Mouse (Mus musculus) limb, embryonic 11.5 days (tissue): Measurements from ENCODE around the gene Sidt1. TPM values are rescaled to one million over a fixed set of nuclear protein-coding genes. Genes with fewer than 3 reads are reported as not detected.

Source experiments
- ATAC-seq: fragments of 200-750 bp; cut with Nextera tagmentation; 2 replicates; pipeline ENCODE4 v1.8.0; 2017; ENCODE audit warnings: low read depth; ENCODE audit not compliant: insufficient number of reproducible peaks, low FRiP score, low TSS enrichment
- DNase-seq: peaks from one replicate; pipeline ENCODE4 v3.0.0-alpha.2; 2015; ENCODE audit warnings: low spot score
- H3K27ac ChIP-seq: fragments of 300-500 bp; sonication (generic); replicated peaks from 2 replicates; pipeline ENCODE4 v1.5.1; 2014; ENCODE audit warnings: low read depth, mild to moderate bottlenecking, low read length
- H3K27me3 ChIP-seq: fragments of 300-500 bp; sonication (generic); 2 replicates; pipeline ENCODE4 v1.6.1; 2014; ENCODE audit warnings: mild to moderate bottlenecking, low read length, mixed read lengths; ENCODE audit not compliant: control insufficient read depth, insufficient read depth
- H3K36me3 ChIP-seq: fragments of 300-500 bp; sonication (generic); 2 replicates; pipeline ENCODE4 v1.6.1; 2014; ENCODE audit warnings: mild to moderate bottlenecking, low read length, moderate library complexity, mixed read lengths; ENCODE audit not compliant: control insufficient read depth, insufficient read depth
- H3K4me1 ChIP-seq: fragments of 300-500 bp; sonication (generic); 2 replicates; pipeline ENCODE4 v1.6.1; 2014; ENCODE audit warnings: low read length, mixed read lengths; ENCODE audit not compliant: control insufficient read depth, insufficient read depth
- H3K4me2 ChIP-seq: fragments of 300-500 bp; sonication (generic); 2 replicates; pipeline ENCODE4 v1.6.1; 2014; ENCODE audit warnings: low read depth, mild to moderate bottlenecking, moderate library complexity; ENCODE audit not compliant: severe bottlenecking
- H3K4me3 ChIP-seq: fragments of 300-500 bp; sonication (generic); 2 replicates; pipeline ENCODE4 v1.5.1; 2014; ENCODE audit warnings: low read depth, low read length
- H3K9ac ChIP-seq: fragments of 300-500 bp; sonication (generic); 2 replicates; pipeline ENCODE4 v1.6.1; 2014; ENCODE audit warnings: mild to moderate bottlenecking, low read length
- H3K9me3 ChIP-seq: fragments of 300-500 bp; sonication (generic); 2 replicates; pipeline ENCODE4 v1.6.1; 2016; ENCODE audit warnings: low read length; ENCODE audit not compliant: control insufficient read depth
- WGBS: fragments of 180-500 bp; shearing (Covaris S2); extraction: QIAGEN DNeasy Blood & Tissue Kit; methylation state at CpG from one replicate; pipeline ENCODE4 v1.1.7; 2014; 5-methylcytosine and 5-hydroxymethylcytosine counted together
- polyA plus RNA-seq: library from polyadenylated mRNA; unstranded; fragments of >200 nt; fragmentation: Nextera tagmentation; extraction: Ambion mirVana; gene quantifications from 2 replicates; pipeline ENCODE4 v1.2.1, GENCODE M21; 2014

The Sidt1 gene
- polyA plus RNA-seq, 1 experiment from 2014 or later, result 0.11 TPM

DNA sequence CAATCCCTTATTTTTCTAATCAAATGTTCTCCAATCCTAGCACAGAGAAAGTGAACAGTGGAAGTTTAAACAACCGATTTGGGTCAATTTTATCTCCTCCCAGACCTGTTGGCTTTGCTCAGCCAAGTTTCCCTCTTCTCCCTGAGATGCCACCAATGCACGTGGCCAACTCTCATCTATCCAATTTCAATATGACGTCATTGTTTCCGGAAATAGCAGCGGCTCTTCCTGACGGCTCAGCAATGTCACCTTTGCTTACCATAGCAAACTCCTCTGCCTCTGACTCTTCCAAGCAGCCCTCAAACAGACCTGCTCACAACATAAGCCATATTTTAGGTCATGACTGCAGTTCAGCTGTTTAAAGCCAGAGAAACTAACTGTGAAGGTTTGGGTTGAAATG is 111.5 kb downstream of the Sidt1 start:
- Histone ChIP-seq H3K4me2 (no peak overlapping the region), H3K27me3 (no peaks in the 10 kb centered on the region), H3K9ac (no peak overlapping the region), H3K4me1 (no peaks in the 10 kb centered on the region), H3K9me3 (no peaks in the 10 kb centered on the region), H3K27ac (no peak overlapping the region), H3K36me3 (peaks cover 19% of the 10 kb centered on the region), H3K4me3 (no peak overlapping the region)
- ATAC-seq (no peak), DNase-seq (no peak)
- WGBS, result 91% methylated on average over 6 of the region's 6 CpGs

DNA sequence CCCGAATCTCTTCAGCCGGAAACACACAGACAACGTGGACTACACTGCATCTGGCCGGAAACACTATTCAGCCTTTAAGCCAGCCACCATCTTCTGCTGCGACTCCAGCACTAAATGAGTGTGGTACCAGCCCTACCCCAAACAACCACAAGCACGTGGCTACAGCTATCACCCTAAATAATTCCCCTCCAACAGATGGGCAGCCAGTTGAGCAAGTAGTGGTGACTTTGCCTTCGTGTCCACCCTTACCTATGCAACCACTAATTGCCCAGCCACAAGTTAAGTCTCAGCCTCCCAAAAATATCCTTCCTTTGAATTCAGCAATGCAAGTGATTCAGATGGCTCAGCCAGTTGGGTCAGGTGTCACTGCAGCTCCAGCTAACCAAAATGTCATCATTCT is 116.6 kb downstream of the Sidt1 start:
- Histone ChIP-seq H3K9ac (no peak overlapping the region), H3K36me3 (peaks cover 31% of the 10 kb centered on the region), H3K4me2 (no peak overlapping the region), H3K9me3 (no peaks in the 10 kb centered on the region), H3K4me1 (no peaks in the 10 kb centered on the region), H3K4me3 (no peak overlapping the region), H3K27ac (no peak overlapping the region), H3K27me3 (no peaks in the 10 kb centered on the region)
- WGBS, result 96% methylated on average over 7 of the region's 7 CpGs
- ATAC-seq (no peak), DNase-seq (no peak)

DNA sequence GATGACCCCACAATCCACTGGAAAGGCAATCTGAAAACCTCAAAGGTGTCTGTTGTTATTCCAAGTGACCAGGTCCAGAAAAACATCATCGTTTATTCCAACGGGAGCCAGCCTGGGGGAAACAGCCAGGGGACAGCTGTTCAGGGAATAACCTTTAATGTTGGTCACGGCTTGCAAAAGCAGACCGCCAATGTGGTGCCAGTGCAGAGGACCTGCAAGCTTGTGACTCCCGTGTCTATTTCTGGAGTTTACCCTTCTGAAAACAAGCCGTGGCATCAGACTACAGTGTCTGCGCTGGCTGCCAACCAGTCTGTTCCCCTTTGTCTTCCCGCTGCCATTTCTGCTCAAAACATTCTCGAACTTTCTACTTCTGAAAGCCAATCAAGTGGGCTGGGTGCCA is 117.5 kb downstream of the Sidt1 start:
- no peak for ATAC-seq
- WGBS, result 94% methylated on average over 9 of the region's 9 CpGs

DNA sequence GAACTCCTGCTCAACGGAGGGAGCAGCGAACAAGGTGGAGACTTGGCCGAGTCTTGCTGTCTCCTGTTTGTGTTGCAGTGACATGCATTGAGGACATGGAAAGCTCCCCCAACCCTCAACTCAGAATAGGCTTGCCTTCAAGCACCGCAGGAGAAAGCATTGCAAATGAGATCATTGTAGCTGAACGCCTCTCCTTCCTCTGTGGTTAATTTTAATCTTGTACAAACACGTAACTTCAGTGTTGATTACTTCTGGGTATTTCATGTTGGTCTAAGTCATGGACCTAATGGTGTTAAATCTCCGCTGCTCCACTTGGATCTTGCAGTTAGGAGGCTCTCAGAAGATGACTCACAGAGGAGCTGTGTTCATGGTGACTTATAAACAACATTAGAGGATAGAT is 120.3 kb downstream of the Sidt1 start:
- no peak for DNase-seq
- Histone ChIP-seq H3K27me3 (no peaks in the 10 kb centered on the region), H3K4me1 (no peaks in the 10 kb centered on the region), H3K4me2 (no peak overlapping the region), H3K4me3 (no peak overlapping the region), H3K27ac (no peak overlapping the region), H3K9ac (no peak overlapping the region), H3K9me3 (no peaks in the 10 kb centered on the region), H3K36me3 (peaks cover 21% of the 10 kb centered on the region)
- no peak for ATAC-seq
- 95% methylated on average over 7 of the region's 7 CpGs for WGBS

More for the DNA sequence above, 117.5 kb downstream of the Sidt1 start:
- H3K9ac ChIP-seq, result no peak overlapping the region
- H3K27me3 ChIP-seq, result no peaks in the 10 kb centered on the region
- no peaks in the 10 kb centered on the region for H3K4me1 ChIP-seq
- DNase-seq, result no peak
- H3K9me3 ChIP-seq, result no peaks in the 10 kb centered on the region
- peaks cover 29% of the 10 kb centered on the region for H3K36me3 ChIP-seq
- H3K27ac ChIP-seq, result no peak overlapping the region
- H3K4me2 ChIP-seq, result no peak overlapping the region
- H3K4me3 ChIP-seq, result no peak overlapping the region

DNA sequence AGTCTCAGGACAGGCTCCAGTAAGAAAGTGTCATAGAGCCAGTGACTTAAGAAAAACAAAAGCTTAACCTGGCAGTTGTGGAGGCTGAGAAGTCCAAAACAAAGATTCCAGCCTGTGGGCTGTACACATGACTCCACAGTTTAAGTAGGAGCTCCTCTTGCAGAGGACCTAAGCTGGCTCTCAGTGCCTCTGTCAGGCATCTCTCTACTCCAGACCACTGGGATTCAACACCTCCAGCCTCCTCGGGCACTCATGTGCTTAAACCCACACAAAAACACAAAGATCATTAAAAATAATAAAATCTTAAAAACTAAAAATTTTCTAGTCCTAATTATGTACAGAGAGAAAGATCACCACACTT is 122.0 kb downstream of the Sidt1 start:
- no peak overlapping the region for H3K9ac ChIP-seq
- H3K4me3 ChIP-seq, result no peak overlapping the region
- H3K4me1 ChIP-seq, result no peaks in the 10 kb centered on the region
- DNase-seq, result no peak
- H3K9me3 ChIP-seq, result no peaks in the 10 kb centered on the region
- no peak overlapping the region for H3K4me2 ChIP-seq
- H3K27me3 ChIP-seq, result no peaks in the 10 kb centered on the region
- peaks cover 11% of the 10 kb centered on the region for H3K36me3 ChIP-seq
- no peak for ATAC-seq
- H3K27ac ChIP-seq, result no peak overlapping the region
- WGBS, result 89% methylated on average over 1 of the region's 1 CpGs

DNA sequence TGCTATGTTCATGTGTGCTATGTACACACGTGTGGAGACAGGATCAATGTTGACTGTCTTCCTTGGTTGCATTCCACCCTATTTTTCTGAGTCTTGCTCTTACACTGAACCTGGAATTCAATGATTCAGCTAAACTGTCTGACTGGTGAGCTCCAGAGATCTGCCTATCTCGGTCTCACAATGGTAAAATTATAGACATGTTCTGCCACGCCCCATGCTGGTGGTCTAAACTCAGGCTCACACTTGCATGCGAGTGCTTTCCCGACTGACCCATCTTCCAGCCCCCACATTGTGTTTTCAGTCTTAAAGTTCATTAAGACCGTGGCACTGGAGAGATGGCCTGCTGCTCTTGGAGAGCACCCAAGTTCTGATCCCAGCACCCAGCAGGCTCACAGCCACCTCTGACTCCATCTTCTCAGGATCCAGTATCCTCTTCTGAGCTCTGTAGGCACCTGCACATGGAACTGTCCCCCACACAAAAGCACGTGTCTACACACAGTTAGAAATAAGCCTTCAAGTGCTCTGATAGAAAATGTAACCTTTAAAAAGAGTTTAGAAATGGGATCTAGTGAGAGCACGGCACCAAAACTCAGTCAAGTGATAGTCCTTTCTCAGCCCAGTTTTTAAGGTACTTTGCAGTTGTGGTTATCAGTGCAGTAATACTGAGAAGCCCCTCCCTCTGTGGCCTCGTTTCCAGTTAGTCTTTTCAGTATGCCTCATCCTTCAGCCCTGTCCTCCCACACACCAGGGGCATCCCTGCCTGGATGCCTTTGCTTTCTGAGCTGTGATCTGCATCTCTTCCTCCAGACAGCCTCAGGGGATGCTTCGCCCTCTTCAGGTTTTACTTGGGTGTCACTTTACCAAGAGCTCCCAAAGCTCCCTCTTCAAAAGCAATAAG is 122.6 kb downstream of the Sidt1 start:
- no peaks in the 10 kb centered on the region for H3K4me1 ChIP-seq
- no peak overlapping the region for H3K4me3 ChIP-seq
- no peaks in the 10 kb centered on the region for H3K9me3 ChIP-seq
- 80% methylated on average over 10 of the region's 10 CpGs for WGBS
- no peak overlapping the region for H3K27ac ChIP-seq
- no peak overlapping the region for H3K9ac ChIP-seq
- DNase-seq, result no peak
- H3K36me3 ChIP-seq, result peaks cover 6% of the 10 kb centered on the region; the same call in 1 of the 2 replicates
- ATAC-seq, result no peak
- H3K27me3 ChIP-seq, result no peaks in the 10 kb centered on the region
- H3K4me2 ChIP-seq, result no peak overlapping the region

DNA sequence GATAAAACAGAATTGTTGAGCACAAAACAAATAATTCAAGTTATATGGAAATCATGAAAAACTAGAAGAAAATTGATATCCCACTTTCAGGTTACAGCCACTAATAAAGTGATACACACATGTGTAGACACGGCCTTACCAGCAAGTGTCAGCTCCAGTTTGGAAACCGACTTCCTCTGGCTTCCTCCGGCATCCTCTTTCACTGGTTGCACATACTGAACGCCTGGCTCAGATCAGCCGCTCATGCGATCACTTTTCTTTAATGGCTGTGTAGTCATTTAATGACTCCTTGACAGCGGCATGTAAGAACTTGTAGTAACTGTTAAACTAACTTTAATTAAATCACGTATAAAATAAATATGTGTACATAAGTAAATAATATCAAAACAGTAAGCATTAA is 127.0 kb downstream of the Sidt1 start:
- Histone ChIP-seq H3K4me1 (no peaks in the 10 kb centered on the region), H3K4me3 (no peak overlapping the region), H3K9me3 (no peaks in the 10 kb centered on the region), H3K27me3 (no peaks in the 10 kb centered on the region), H3K36me3 (peaks cover 2% of the 10 kb centered on the region; the same call in 1 of the 2 replicates), H3K27ac (no peak overlapping the region), H3K9ac (no peak overlapping the region), H3K4me2 (no peak overlapping the region)
- no peak for DNase-seq
- ATAC-seq, result no peak
- 86% methylated on average over 8 of the region's 8 CpGs for WGBS

DNA sequence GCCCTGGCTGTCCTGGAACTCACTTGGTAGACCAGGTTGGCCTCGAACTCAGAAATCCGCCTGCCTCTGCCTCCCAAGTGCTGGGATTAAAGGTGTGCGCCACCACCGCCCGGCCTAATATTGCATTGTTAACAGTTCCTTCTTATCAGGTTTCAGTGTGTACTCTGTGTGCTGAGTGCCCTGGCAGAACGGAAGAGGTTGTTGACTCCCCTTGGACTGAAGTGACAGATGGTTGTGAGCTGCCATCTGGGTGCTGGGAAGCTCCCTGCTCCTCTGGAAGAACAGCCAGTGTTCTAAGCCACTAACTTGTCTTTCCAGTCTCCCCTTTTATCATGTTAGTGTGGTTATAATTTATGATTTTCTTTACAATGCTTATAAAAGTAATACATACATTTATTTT is 128.7 kb downstream of the Sidt1 start:
- Histone ChIP-seq H3K36me3 (peaks cover 2% of the 10 kb centered on the region; the same call in 1 of the 2 replicates), H3K4me3 (no peak overlapping the region), H3K27me3 (no peaks in the 10 kb centered on the region), H3K9ac (no peak overlapping the region), H3K27ac (no peak overlapping the region), H3K4me2 (no peak overlapping the region), H3K9me3 (no peaks in the 10 kb centered on the region), H3K4me1 (no peaks in the 10 kb centered on the region)
- no peak for ATAC-seq
- DNase-seq, result no peak
- 93% methylated on average over 6 of the region's 6 CpGs for WGBS
